Mouse (Mus musculus) cortical plate, adult 2 months (tissue): ENCODE data around the gene Nudt2. TPM values are rescaled to one million over a fixed set of nuclear protein-coding genes. Genes with fewer than 3 reads are reported as not detected.

ENCODE experiments used
- H3K27ac ChIP-seq: fragments of 200-500 bp; 2 replicates; pipeline ENCODE4 v1.5.1; 2012; ENCODE audit warnings: low read length, control low read depth, inconsistent platforms; ENCODE audit not compliant: insufficient read depth
- H3K4me1 ChIP-seq: fragments of 200-500 bp; 2 replicates; pipeline ENCODE4 v1.6.1; 2011; ENCODE audit warnings: low read length; ENCODE audit not compliant: control insufficient read depth, insufficient read depth
- H3K4me3 ChIP-seq: fragments of 200-500 bp; 2 replicates; pipeline ENCODE4 v1.5.1; 2011; ENCODE audit warnings: mild to moderate bottlenecking, low read length, control low read depth; ENCODE audit not compliant: insufficient read depth
- CTCF ChIP-seq: fragments of 200-500 bp; IDR thresholded peaks from 2 replicates; pipeline ENCODE4 v1.5.1; 2011; ENCODE audit warnings: mild to moderate bottlenecking, control low read depth, low read length; ENCODE audit not compliant: insufficient read depth; ENCODE audit errors: extremely low read depth
- POLR2A ChIP-seq: fragments of 200-500 bp; IDR thresholded peaks from 2 replicates; pipeline ENCODE4 v1.6.1; 2011; ENCODE audit warnings: mild to moderate bottlenecking, low read length, control low read depth; ENCODE audit not compliant: insufficient read depth; ENCODE audit errors: extremely low read depth
- polyA plus RNA-seq: library from polyadenylated mRNA; depleted of rRNA; stranded (reverse); fragments of >200 nt; gene quantifications from 2 replicates; pipeline ENCODE4 v1.2.3, GENCODE M21; 2012

Gene Nudt2
- polyA plus RNA-seq, 1 experiment: 46.5 TPM

- TF ChIP-seq POLR2A: no peak
- Histone ChIP-seq H3K4me3 (no peak overlapping the region), H3K27ac (no peak overlapping the region), H3K4me1 (peaks cover 6% of the 10 kb centered on the region)
Observed at GRCm38 (mm10) chr4:41513714-41514113, 48.8 kb downstream of the Nudt2 start.

GRCm38 (mm10) chr4:41517233-41517632, 52.3 kb downstream of the Nudt2 start, which contains the start of gene 1110017D15Rik:
TSS of gene 1110017D15Rik (minus strand) at chr4:41517333.
- Histone ChIP-seq H3K27ac (no peak within 1 kb of the TSS), H3K4me1 (peaks cover 6% of the 10 kb centered on the region), H3K4me3 (no peak within 1 kb of the TSS)
- TF ChIP-seq POLR2A (no peak), CTCF (no peak)

GRCm38 (mm10) chr4:41518349-41518748, 53.4 kb downstream of the Nudt2 start:
- Histone ChIP-seq H3K4me3 (no peak overlapping the region), H3K27ac (no peak overlapping the region), H3K4me1 (peaks cover 6% of the 10 kb centered on the region)
- TF ChIP-seq POLR2A (no peak), CTCF (no peak)

- TF ChIP-seq CTCF: no peak
- no peak for TF ChIP-seq POLR2A
- peaks cover 4% of the 10 kb centered on the region for H3K4me1 ChIP-seq
- H3K4me3 ChIP-seq: no peak overlapping the region
- H3K27ac ChIP-seq: no peak overlapping the region
Observed at GRCm38 (mm10) chr4:41519195-41519594, 54.2 kb downstream of the Nudt2 start.

- Histone ChIP-seq H3K27ac (no peak overlapping the region), H3K4me1 (peaks cover 4% of the 10 kb centered on the region), H3K4me3 (no peak overlapping the region)
- TF ChIP-seq POLR2A (no peak), CTCF (no peak)
Observed at GRCm38 (mm10) chr4:41520641-41521040, 55.7 kb downstream of the Nudt2 start.

- Histone ChIP-seq H3K4me3 (no peak overlapping the region), H3K27ac (no peak overlapping the region), H3K4me1 (peaks cover 5% of the 10 kb centered on the region)
- TF ChIP-seq CTCF (no peak), POLR2A (no peak)
Observed at GRCm38 (mm10) chr4:41522136-41522535, 57.2 kb downstream of the Nudt2 start.

- H3K4me1 ChIP-seq: peaks cover 5% of the 10 kb centered on the region
- no peak overlapping the region for H3K27ac ChIP-seq
- TF ChIP-seq POLR2A (no peak), CTCF (peak; percentile 51; the same call in 1 of the 2 replicates)
- H3K4me3 ChIP-seq: no peak overlapping the region
Observed at GRCm38 (mm10) chr4:41522788-41523187, 57.8 kb downstream of the Nudt2 start.

- no peak overlapping the region for H3K27ac ChIP-seq
- no peak for TF ChIP-seq POLR2A
- no peak for TF ChIP-seq CTCF
- H3K4me3 ChIP-seq: no peak overlapping the region
- peaks cover 4% of the 10 kb centered on the region; the same call in 1 of the 2 replicates for H3K4me1 ChIP-seq
Observed at GRCm38 (mm10) chr4:41523839-41524238, 58.9 kb downstream of the Nudt2 start.

GRCm38 (mm10) chr4:41524829-41525228, 59.9 kb downstream of the Nudt2 start:
- no peak overlapping the region for H3K27ac ChIP-seq
- no peak overlapping the region for H3K4me3 ChIP-seq
- peaks cover 4% of the 10 kb centered on the region; the same call in 1 of the 2 replicates for H3K4me1 ChIP-seq
- no peak for TF ChIP-seq POLR2A
- TF ChIP-seq CTCF: no peak

GRCm38 (mm10) chr4:41526553-41526952, 61.6 kb downstream of the Nudt2 start:
- Histone ChIP-seq H3K4me1 (peaks cover 4% of the 10 kb centered on the region; the same call in 1 of the 2 replicates), H3K4me3 (no peak overlapping the region), H3K27ac (no peak overlapping the region)
- no peak for TF ChIP-seq CTCF
- TF ChIP-seq POLR2A: no peak
